Mouse (Mus musculus) MEL (cell line): Measurements from ENCODE around the gene Tgif1. TPM values are rescaled to one million over a fixed set of nuclear protein-coding genes. Genes with fewer than 3 reads are reported as not detected.
"Not testable (repeated sequence)": the region's sequence is repeated elsewhere in the genome, so short reads cannot be mapped to it uniquely, and the experiment has no call there.

Experiments used
- DNase-seq: peaks from one replicate; pipeline ENCODE4 v3.0.0; 2011; ENCODE audit warnings: low read depth, low spot score
- H3K27ac ChIP-seq: 2 replicates; pipeline ENCODE4 v1.5.1; 2012; ENCODE audit warnings: low read depth, mild to moderate bottlenecking, control low read depth, low read length, moderate library complexity; ENCODE audit not compliant: control insufficient read depth
- H3K27me3 ChIP-seq, 2 experiments: fragments of 150-350 bp in 1 of 2; sonication (generic) in 1 of 2; 2 replicates each; pipeline ENCODE4 v1.6.1; 2012; ENCODE audit warnings: low read length in 2 of 2, mild to moderate bottlenecking in 2 of 2, improper control_type of control experiment in 1 of 2, moderate library complexity in 1 of 2; ENCODE audit not compliant: insufficient read depth in 2 of 2, control insufficient read depth in 1 of 2
- H3K36me3 ChIP-seq, 2 experiments: 2 replicates each; pipeline ENCODE4 v1.6.1; 2012 to 2014; ENCODE audit warnings: low read length in 2 of 2, improper control_type of control experiment in 1 of 2, inconsistent platforms in 1 of 2, mild to moderate bottlenecking in 1 of 2; ENCODE audit not compliant: insufficient read depth in 2 of 2, control insufficient read depth in 1 of 2
- H3K4me1 ChIP-seq, 2 experiments: fragments of 150-350 bp in 1 of 2; sonication (generic) in 1 of 2; 2 replicates each; pipeline ENCODE4 v1.6.1; 2012; ENCODE audit warnings: low read length in 2 of 2, improper control_type of control experiment in 1 of 2, mild to moderate bottlenecking in 1 of 2; ENCODE audit not compliant: insufficient read depth in 2 of 2, control insufficient read depth in 1 of 2
- H3K4me3 ChIP-seq, 2 experiments: fragments of 150-350 bp in 1 of 2; sonication (generic) in 1 of 2; 2 replicates each; pipeline ENCODE4 v1.5.1; 2012; ENCODE audit warnings: low read depth in 2 of 2, low read length in 2 of 2, mild to moderate bottlenecking in 2 of 2, moderate library complexity in 2 of 2, control low read depth in 1 of 2, improper control_type of control experiment in 1 of 2; ENCODE audit not compliant: control insufficient read depth in 1 of 2, insufficient read depth in 1 of 2
- H3K79me2 ChIP-seq: 2 replicates; pipeline ENCODE4 v1.6.1; 2012; ENCODE audit warnings: mild to moderate bottlenecking, low read length, moderate library complexity; ENCODE audit not compliant: control insufficient read depth, poor library complexity, insufficient read depth
- H3K9ac ChIP-seq: 2 replicates; pipeline ENCODE4 v1.6.1; 2012; ENCODE audit warnings: low read depth, mild to moderate bottlenecking, control low read depth, low read length, moderate library complexity; ENCODE audit not compliant: control insufficient read depth, poor library complexity, severe bottlenecking
- H3K9me3 ChIP-seq: fragments of 150-350 bp; sonication (generic); replicated peaks from 2 replicates; pipeline ENCODE4 v1.6.1; 2012; ENCODE audit warnings: mild to moderate bottlenecking, low read length, improper control_type of control experiment, moderate library complexity; ENCODE audit not compliant: insufficient read depth
- BHLHE40 ChIP-seq: IDR thresholded peaks from 2 replicates; pipeline ENCODE4 v1.6.1; 2012; ENCODE audit warnings: low read depth, mild to moderate bottlenecking, inconsistent platforms, low read length, improper control_type of control experiment, borderline replicate concordance
- CTCF ChIP-seq, 3 experiments: IDR thresholded peaks in 2 of 3; conservative IDR thresholded peaks in 1 of 3; 2 replicates each; pipeline ENCODE4 v1.5.1; 2011 to 2012; ENCODE audit warnings: low read length in 3 of 3, low read depth in 2 of 3, mild to moderate bottlenecking in 2 of 3, improper control_type of control experiment in 1 of 3, inconsistent platforms in 1 of 3, mixed read lengths in 1 of 3, moderate library complexity in 1 of 3; ENCODE audit not compliant: control insufficient read depth in 1 of 3, insufficient read depth in 1 of 3, poor library complexity in 1 of 3, severe bottlenecking in 1 of 3
- E2F4 ChIP-seq: IDR thresholded peaks from 2 replicates; pipeline ENCODE4 v1.6.1; 2011; ENCODE audit warnings: low read depth, low read length, improper control_type of control experiment, borderline replicate concordance
- EP300 ChIP-seq, 2 experiments: IDR thresholded peaks; 2 replicates each; pipeline ENCODE4 v1.6.1; 2011; ENCODE audit warnings: improper control_type of control experiment in 2 of 2, low read length in 2 of 2, low read depth in 1 of 2, mild to moderate bottlenecking in 1 of 2
- ETS1 ChIP-seq: IDR thresholded peaks from 2 replicates; pipeline ENCODE4 v1.6.1; 2012; ENCODE audit warnings: low read depth, mild to moderate bottlenecking, inconsistent platforms, low read length, improper control_type of control experiment, moderate library complexity
- GABPA ChIP-seq: IDR thresholded peaks from 2 replicates; pipeline ENCODE4 v1.6.1; 2012; ENCODE audit warnings: low read depth, mild to moderate bottlenecking, inconsistent platforms, low read length, improper control_type of control experiment, moderate library complexity
- MAX ChIP-seq: IDR thresholded peaks from 2 replicates; pipeline ENCODE4 v1.6.1; 2011; ENCODE audit warnings: low read length, improper control_type of control experiment
- MXI1 ChIP-seq: IDR thresholded peaks from 2 replicates; pipeline ENCODE4 v1.6.1; 2011; ENCODE audit warnings: mild to moderate bottlenecking, low read depth, low read length, improper control_type of control experiment
- NRF1 ChIP-seq: IDR thresholded peaks from 2 replicates; pipeline ENCODE4 v1.6.1; 2014; ENCODE audit warnings: low read depth, mild to moderate bottlenecking, inconsistent platforms, low read length, improper control_type of control experiment, moderate library complexity; ENCODE audit not compliant: poor library complexity, insufficient read depth, severe bottlenecking
- POLR2AphosphoS2 ChIP-seq: IDR thresholded peaks from 2 replicates; pipeline ENCODE4 v1.6.1; 2011; ENCODE audit warnings: low read length, improper control_type of control experiment
- RCOR1 ChIP-seq: IDR thresholded peaks from 2 replicates; pipeline ENCODE4 v1.6.1; 2012; ENCODE audit warnings: low read depth, mild to moderate bottlenecking, inconsistent platforms, low read length, improper control_type of control experiment
- TAL1 ChIP-seq: IDR thresholded peaks from 2 replicates; pipeline ENCODE4 v1.6.1; 2012; ENCODE audit warnings: mild to moderate bottlenecking, inconsistent platforms, low read length, moderate library complexity, mixed read lengths
- TBP ChIP-seq: IDR thresholded peaks from 2 replicates; pipeline ENCODE4 v1.8.0; 2011; ENCODE audit warnings: low read depth, low read length, improper control_type of control experiment
- TCF12 ChIP-seq: IDR thresholded peaks from 2 replicates; pipeline ENCODE4 v1.6.1; 2014; ENCODE audit warnings: low read depth, mild to moderate bottlenecking, inconsistent platforms, low read length, improper control_type of control experiment, moderate library complexity
- USF2 ChIP-seq, 2 experiments: IDR thresholded peaks; 2 replicates each; pipeline ENCODE4 v1.6.1; 2011 to 2012; ENCODE audit warnings: improper control_type of control experiment in 2 of 2, low read length in 2 of 2, borderline replicate concordance in 1 of 2, inconsistent platforms in 1 of 2, low read depth in 1 of 2, mild to moderate bottlenecking in 1 of 2; ENCODE audit not compliant: insufficient read depth in 1 of 2
- ZC3H11A ChIP-seq: IDR thresholded peaks from 2 replicates; pipeline ENCODE4 v1.6.1; 2012; ENCODE audit warnings: low read depth, mild to moderate bottlenecking, inconsistent platforms, low read length, improper control_type of control experiment
- ZMIZ1 ChIP-seq: IDR thresholded peaks from 2 replicates; pipeline ENCODE4 v1.6.1; 2012; ENCODE audit warnings: low read depth, mild to moderate bottlenecking, inconsistent platforms, low read length, improper control_type of control experiment, moderate library complexity
- polyA plus RNA-seq, 2 experiments: library from polyadenylated mRNA; stranded (reverse) in 1 of 2; unstranded in 1 of 2; fragments of >175 nt in 1 of 2; fragments of >200 nt in 1 of 2; gene quantifications; 2 replicates each; pipeline versions ENCODE4 v1.2.1 to v1.2.4; 2012; ENCODE audit warnings: low replicate concordance in 2 of 2, low read depth in 1 of 2; ENCODE audit not compliant: insufficient read length in 2 of 2, insufficient read depth in 1 of 2, missing spikeins in 1 of 2
- total RNA-seq: library from RNA; depleted of rRNA; stranded (reverse); fragments of 300-350 nt; gene quantifications from 2 replicates; pipeline ENCODE4 v1.2.3, GENCODE M21; 2012

Tgif1 gene
- total and polyA plus RNA-seq, 3 experiments = 9.1 to 29.5 TPM; not detected in 1

DNA sequence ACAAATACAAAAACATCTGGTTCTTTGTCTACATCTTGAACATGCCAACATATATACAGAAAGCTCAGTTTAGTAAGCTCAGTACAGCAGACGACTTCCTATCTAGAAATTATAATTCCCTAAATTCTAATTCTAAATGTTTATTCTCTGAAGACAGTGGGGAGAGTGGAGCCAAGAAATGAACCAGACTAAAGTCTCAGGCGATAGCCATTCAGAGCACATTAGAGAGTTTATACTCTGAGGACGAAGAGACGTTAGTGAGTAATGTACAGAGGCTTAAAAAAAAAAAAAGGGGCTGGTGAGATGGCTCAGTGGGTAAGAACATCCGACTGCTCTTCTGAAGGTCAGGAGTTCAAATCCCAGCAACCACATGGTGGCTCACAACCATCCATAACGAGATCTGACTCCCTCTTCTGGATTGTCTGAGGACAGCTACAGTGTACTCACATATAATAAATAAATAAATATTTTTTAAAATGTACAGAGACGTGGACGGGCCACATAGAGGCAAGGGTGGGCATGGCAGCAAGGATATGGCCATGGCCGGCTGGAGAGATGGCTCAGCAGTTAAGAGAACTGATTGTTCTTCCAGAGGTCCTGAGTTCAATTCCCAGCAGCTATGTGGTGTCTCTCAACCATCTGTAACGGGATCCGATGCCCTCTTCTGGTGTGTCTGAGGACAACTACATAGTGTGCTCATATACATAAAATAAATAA is 25.7 kb downstream of the Tgif1 start:
- not testable (repeated sequence) for H3K4me1 ChIP-seq, H3K27ac ChIP-seq, H3K36me3 ChIP-seq, H3K79me2 ChIP-seq, H3K9ac ChIP-seq, H3K9me3 ChIP-seq, H3K4me3 ChIP-seq, DNase-seq, H3K27me3 ChIP-seq

- Histone ChIP-seq H3K79me2 (no peaks in the 10 kb centered on the region), H3K4me3 (no peak overlapping the region), H3K4me1 (no peaks in the 10 kb centered on the region), H3K36me3 (no peaks in the 10 kb centered on the region), H3K9ac (no peak overlapping the region), H3K27me3 (peaks cover 0 to 3% of the 10 kb centered on the region in 2 experiments; a peak in 3 of 4 replicates), H3K9me3 (no peaks in the 10 kb centered on the region), H3K27ac (no peak overlapping the region)
- no peak for DNase-seq
- TF ChIP-seq EP300 (IDR thresholded peaks at IDR 0.05; ENCODE audit: low read depth in 1 of 2, low read length in 2 of 2) (no peak), ZC3H11A (no peak), CTCF (IDR thresholded peaks at IDR 0.05 in 2 of 3, conservative IDR thresholded peaks at IDR 0.05 in 1 of 3; ENCODE audit: control insufficient read depth in 1 of 3, insufficient read depth in 1 of 3, low read depth in 2 of 3, low read length in 3 of 3, poor library complexity in 1 of 3, severe bottlenecking in 1 of 3) (no peak), TBP (no peak), MXI1 (no peak), POLR2AphosphoS2 (no peak), TAL1 (no peak), TCF12 (no peak), E2F4 (no peak), NRF1 (no peak), MAX (no peak), GABPA (no peak), RCOR1 (no peak), ETS1 (no peak), BHLHE40 (no peak), USF2 (IDR thresholded peaks at IDR 0.05; ENCODE audit: borderline replicate concordance in 1 of 2, insufficient read depth in 1 of 2, low read depth in 1 of 2, low read length in 2 of 2) (no peak), ZMIZ1 (no peak)
Observed at GRCm38 (mm10) chr17:70826227-70826626, 27.1 kb downstream of the Tgif1 start.
